Mouse (Mus musculus): ENCODE measurements around the gene Olfr213. TPM values are rescaled to one million over a fixed set of nuclear protein-coding genes. Genes with fewer than 3 reads are reported as not detected.

The Olfr213 gene
- polyA plus RNA-seq, 1 experiment from 2014 or later: not detected

GRCm38 (mm10) chr6:116554952-116555351, 16.7 kb downstream of the Olfr213 start:
- WGBS: 47% methylated on average over 3 of the region's 3 CpGs
- H3K9ac ChIP-seq (ENCODE audit: low read length): no peak overlapping the region
- no peak for ATAC-seq (ENCODE audit: insufficient read depth, low FRiP score)
- no peaks in the 10 kb centered on the region for H3K4me1 ChIP-seq (ENCODE audit: control insufficient read depth, insufficient read depth, low read length)
- no peaks in the 10 kb centered on the region for H3K9me3 ChIP-seq (replicated peaks; ENCODE audit: control insufficient read depth, low read length)
- H3K4me2 ChIP-seq (ENCODE audit: low read depth, low read length): no peak overlapping the region
- no peaks in the 10 kb centered on the region for H3K27me3 ChIP-seq (ENCODE audit: control insufficient read depth, insufficient read depth, low read length)
- no peaks in the 10 kb centered on the region for H3K36me3 ChIP-seq (ENCODE audit: control insufficient read depth, insufficient read depth, low read length)
- H3K4me3 ChIP-seq (replicated peaks; ENCODE audit: low read length): no peak overlapping the region
- no peak overlapping the region for H3K27ac ChIP-seq (ENCODE audit: low read length)

- Histone ChIP-seq H3K9ac (ENCODE audit: low read length) (no peak overlapping the region), H3K4me1 (ENCODE audit: control insufficient read depth, insufficient read depth, low read length) (no peaks in the 10 kb centered on the region), H3K9me3 (replicated peaks; ENCODE audit: control insufficient read depth, low read length) (no peaks in the 10 kb centered on the region), H3K4me2 (ENCODE audit: low read depth, low read length) (no peak overlapping the region), H3K4me3 (replicated peaks; ENCODE audit: low read length) (no peak overlapping the region), H3K27me3 (ENCODE audit: control insufficient read depth, insufficient read depth, low read length) (no peaks in the 10 kb centered on the region), H3K36me3 (ENCODE audit: control insufficient read depth, insufficient read depth, low read length) (no peaks in the 10 kb centered on the region), H3K27ac (ENCODE audit: low read length) (no peak overlapping the region)
- ATAC-seq (ENCODE audit: insufficient read depth, low FRiP score): no peak
- 28% methylated on average over 3 of the region's 3 CpGs for WGBS
Measured at GRCm38 (mm10) chr6:116569834-116570233, 31.6 kb downstream of the Olfr213 start.

- WGBS: 68% methylated on average over 4 of the region's 4 CpGs
- Histone ChIP-seq H3K4me3 (replicated peaks; ENCODE audit: low read length) (no peak within 1 kb of the TSS), H3K36me3 (ENCODE audit: control insufficient read depth, insufficient read depth, low read length) (no peaks in the 10 kb centered on the region), H3K27me3 (ENCODE audit: control insufficient read depth, insufficient read depth, low read length) (no peaks in the 10 kb centered on the region), H3K9me3 (replicated peaks; ENCODE audit: control insufficient read depth, low read length) (no peaks in the 10 kb centered on the region), H3K9ac (ENCODE audit: low read length) (no peak within 1 kb of the TSS), H3K4me1 (ENCODE audit: control insufficient read depth, insufficient read depth, low read length) (no peaks in the 10 kb centered on the region), H3K4me2 (ENCODE audit: low read depth, low read length) (no peak within 1 kb of the TSS), H3K27ac (ENCODE audit: low read length) (no peak within 1 kb of the TSS)
- ATAC-seq (ENCODE audit: insufficient read depth, low FRiP score): no peak
Measured at GRCm38 (mm10) chr6:116584095-116584494, 45.8 kb downstream of the Olfr213 start, which contains the start of gene Olfr215. Olfr215 (minus strand) TSS chr6:116584195.

Other genes starting within 250 kb of the Olfr213 start
- gene March8, start 200.4 kb upstream of the Olfr213 start, polyA plus RNA-seq (2015; fragmentation: Nextera tagmentation; extraction: Ambion mirVana): 31.9 and 34.9 TPM in 2 replicates
- 3.4 and 3.9 TPM in 2 replicates for gene Alox5, start 77.3 kb upstream of the Olfr213 start, polyA plus RNA-seq (2015; fragmentation: Nextera tagmentation; extraction: Ambion mirVana)
- not detected in 2 replicates for gene Olfr211, start 49.4 kb upstream of the Olfr213 start, polyA plus RNA-seq (2015; fragmentation: Nextera tagmentation; extraction: Ambion mirVana)
- not detected in 2 replicates for gene Olfr212, start 31.9 kb upstream of the Olfr213 start, polyA plus RNA-seq (2015; fragmentation: Nextera tagmentation; extraction: Ambion mirVana)
- gene Gm5580, start 12.7 kb downstream of the Olfr213 start, polyA plus RNA-seq (2015; fragmentation: Nextera tagmentation; extraction: Ambion mirVana): 0.32 and 2.3 TPM in 2 replicates
- gene Olfr214, start 15.8 kb downstream of the Olfr213 start, polyA plus RNA-seq (2015; fragmentation: Nextera tagmentation; extraction: Ambion mirVana): not detected in 2 replicates
- not detected in 2 replicates for gene Olfr215, start 45.7 kb downstream of the Olfr213 start, polyA plus RNA-seq (2015; fragmentation: Nextera tagmentation; extraction: Ambion mirVana)
- gene Zfp422, start 90.5 kb downstream of the Olfr213 start, polyA plus RNA-seq (2015; fragmentation: Nextera tagmentation; extraction: Ambion mirVana): 119 and 123 TPM in 2 replicates
- 30.6 and 40.4 TPM in 2 replicates for gene Depp1, start 112.2 kb downstream of the Olfr213 start, polyA plus RNA-seq (2015; fragmentation: Nextera tagmentation; extraction: Ambion mirVana)
- 8.8 and 10.3 TPM in 2 replicates for gene Rassf4, start 135.5 kb downstream of the Olfr213 start, polyA plus RNA-seq (2015; fragmentation: Nextera tagmentation; extraction: Ambion mirVana)
- 0.11 and 0.40 TPM in 2 replicates for gene Tmem72, start 178.5 kb downstream of the Olfr213 start, polyA plus RNA-seq (2015; fragmentation: Nextera tagmentation; extraction: Ambion mirVana)

Data from stomach, embryonic 16.5 days (tissue).